Mouse (Mus musculus) forebrain, embryonic 15.5 days (tissue): ENCODE measurements around the gene Vmn1r54. TPM values are rescaled to one million over a fixed set of nuclear protein-coding genes. Genes with fewer than 3 reads are reported as not detected.

Experiments used
- ATAC-seq: fragments of 200-750 bp; cut with Nextera tagmentation; replicated peaks from 2 replicates; pipeline ENCODE4 v1.8.0; 2017; ENCODE audit warnings: mild to moderate bottlenecking, moderate TSS enrichment, moderate library complexity
- H3K27ac ChIP-seq: fragments of 300-500 bp; sonication (generic); replicated peaks from 2 replicates; pipeline ENCODE4 v1.5.1; 2015; ENCODE audit warnings: mild to moderate bottlenecking, inconsistent platforms
- H3K27me3 ChIP-seq: fragments of 300-500 bp; sonication (generic); 2 replicates; pipeline ENCODE4 v1.6.1; 2015; ENCODE audit warnings: inconsistent platforms
- H3K36me3 ChIP-seq: fragments of 300-500 bp; sonication (generic); 2 replicates; pipeline ENCODE4 v1.6.1; 2015; ENCODE audit warnings: mild to moderate bottlenecking, inconsistent platforms
- H3K4me1 ChIP-seq: fragments of 300-500 bp; sonication (generic); 2 replicates; pipeline ENCODE4 v1.6.1; 2015; ENCODE audit warnings: inconsistent platforms
- H3K4me2 ChIP-seq: fragments of 300-500 bp; sonication (generic); replicated peaks from 2 replicates; pipeline ENCODE4 v1.6.1; 2015; ENCODE audit warnings: mild to moderate bottlenecking, inconsistent platforms
- H3K4me3 ChIP-seq: fragments of 300-500 bp; sonication (generic); 2 replicates; pipeline ENCODE4 v1.5.1; 2015; ENCODE audit warnings: mild to moderate bottlenecking, inconsistent platforms
- H3K9ac ChIP-seq: fragments of 300-500 bp; sonication (generic); replicated peaks from 2 replicates; pipeline ENCODE4 v1.6.1; 2015; ENCODE audit warnings: mild to moderate bottlenecking, inconsistent platforms
- H3K9me3 ChIP-seq: fragments of 300-500 bp; sonication (generic); 2 replicates; pipeline ENCODE4 v1.6.1; 2016; ENCODE audit warnings: inconsistent platforms
- WGBS: fragments of 180-500 bp; shearing (Covaris S2); methylation state at CpG from one replicate; pipeline ENCODE4 v1.1.7; 2015; ENCODE audit warnings: mixed read lengths; 5-methylcytosine and 5-hydroxymethylcytosine counted together
- polyA plus RNA-seq: library from polyadenylated mRNA; unstranded; fragments of >200 nt; fragmentation: Nextera tagmentation; extraction: Ambion mirVana; gene quantifications from 2 replicates; pipeline ENCODE4 v1.2.1, GENCODE M21; 2015

Vmn1r54 gene
- polyA plus RNA-seq, 1 experiment from 2014 or later: not detected

- Histone ChIP-seq H3K27ac (no peak overlapping the region), H3K9ac (no peak overlapping the region), H3K4me3 (no peak overlapping the region), H3K4me2 (no peak overlapping the region), H3K4me1 (no peaks in the 10 kb centered on the region), H3K9me3 (no peaks in the 10 kb centered on the region), H3K27me3 (no peaks in the 10 kb centered on the region), H3K36me3 (no peaks in the 10 kb centered on the region)
- ATAC-seq: no peak
- WGBS: 97% methylated on average over 2 of the region's 2 CpGs
These were observed 72.9 kb downstream of the Vmn1r54 start for GRCm38 (mm10) chr6:90319019-90319418.

DNA sequence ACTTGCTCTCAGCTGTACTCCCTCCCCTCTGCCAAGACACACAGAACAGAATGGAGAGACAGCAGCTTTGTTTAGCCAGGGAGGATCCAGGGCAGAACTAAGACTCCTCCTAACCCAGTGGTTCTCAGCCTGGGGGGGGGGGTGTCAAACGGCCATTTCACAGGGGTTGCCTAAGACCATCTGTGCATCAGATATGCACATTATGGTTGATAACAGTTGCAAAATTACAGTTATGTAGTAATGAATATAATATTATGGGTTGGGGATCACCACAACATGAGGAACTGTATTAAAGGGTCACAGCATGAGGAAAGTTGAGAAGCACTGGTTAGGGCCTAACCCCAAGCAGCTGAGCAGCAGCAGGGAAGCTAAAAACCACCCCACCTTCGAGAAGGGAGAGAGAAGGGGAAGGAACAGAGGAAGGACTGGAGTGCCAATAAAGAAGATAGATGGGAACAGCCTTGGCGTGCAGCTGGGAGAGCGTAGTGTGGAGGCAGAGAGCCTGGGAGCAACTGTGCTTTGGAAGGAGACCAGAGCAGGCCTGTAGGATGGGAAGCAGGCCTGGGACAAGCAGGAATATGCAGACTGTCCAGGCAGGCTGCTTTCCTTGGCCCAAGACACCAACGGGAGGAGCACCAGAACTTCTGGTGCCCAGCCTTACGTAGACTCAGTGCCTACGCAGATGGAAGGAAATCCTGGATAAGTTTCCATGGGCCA lies 73.5 kb downstream of the Vmn1r54 start:
- no peak overlapping the region for H3K4me2 ChIP-seq
- no peaks in the 10 kb centered on the region for H3K27me3 ChIP-seq
- ATAC-seq: no peak
- no peaks in the 10 kb centered on the region for H3K9me3 ChIP-seq
- H3K4me1 ChIP-seq: no peaks in the 10 kb centered on the region
- 76% methylated on average over 7 of the region's 7 CpGs for WGBS
- no peak overlapping the region for H3K9ac ChIP-seq
- H3K4me3 ChIP-seq: no peak overlapping the region
- no peaks in the 10 kb centered on the region for H3K36me3 ChIP-seq
- no peak overlapping the region for H3K27ac ChIP-seq

- Histone ChIP-seq H3K4me3 (no peak overlapping the region), H3K4me2 (no peak overlapping the region), H3K9me3 (no peaks in the 10 kb centered on the region), H3K9ac (no peak overlapping the region), H3K27ac (no peak overlapping the region), H3K36me3 (no peaks in the 10 kb centered on the region), H3K4me1 (no peaks in the 10 kb centered on the region), H3K27me3 (no peaks in the 10 kb centered on the region)
- 85% methylated on average over 5 of the region's 5 CpGs for WGBS
- ATAC-seq: no peak
These were observed 74.3 kb downstream of the Vmn1r54 start for GRCm38 (mm10) chr6:90320429-90320828.

Other genes starting within 250 kb of the Vmn1r54 start
- gene Vmn1r47, start 230.2 kb upstream of the Vmn1r54 start, polyA plus RNA-seq: not detected in 2 replicates
- not detected in 2 replicates for gene Vmn1r48, start 209.5 kb upstream of the Vmn1r54 start, polyA plus RNA-seq
- gene Vmn1r49, start 167.8 kb upstream of the Vmn1r54 start, polyA plus RNA-seq: not detected in 2 replicates
- gene Vmn1r50, start 144.9 kb upstream of the Vmn1r54 start, polyA plus RNA-seq: not detected in 2 replicates
- not detected in 2 replicates for gene Vmn1r51, start 123.7 kb upstream of the Vmn1r54 start, polyA plus RNA-seq
- not detected in 2 replicates for gene Vmn1r52, start 71.5 kb upstream of the Vmn1r54 start, polyA plus RNA-seq
- gene V1ra8, start 43.5 kb upstream of the Vmn1r54 start, polyA plus RNA-seq: not detected in 2 replicates
- gene Vmn1r53, start 21.9 kb upstream of the Vmn1r54 start, polyA plus RNA-seq: not detected in 2 replicates
- not detected in 2 replicates for gene BC048671, start 54.9 kb downstream of the Vmn1r54 start, polyA plus RNA-seq
- gene Chst13, start 78.9 kb downstream of the Vmn1r54 start, polyA plus RNA-seq: not detected in 2 replicates
- gene Uroc1, start 87.0 kb downstream of the Vmn1r54 start, polyA plus RNA-seq: not detected in 2 replicates
- gene Zxdc, start 123.2 kb downstream of the Vmn1r54 start, polyA plus RNA-seq: 12.3 and 12.4 TPM in 2 replicates
- gene Cfap100, start 182.5 kb downstream of the Vmn1r54 start, polyA plus RNA-seq: 3.9 and 5.3 TPM in 2 replicates
- gene Klf15, start 216.3 kb downstream of the Vmn1r54 start, polyA plus RNA-seq: 12.9 and 13.1 TPM in 2 replicates
- gene Aldh1l1, start 240.1 kb downstream of the Vmn1r54 start, polyA plus RNA-seq: 29.0 and 35.6 TPM in 2 replicates